Comparison of ENCODE assay signal across 10 mouse cellular contexts in the genomic region with DNA sequence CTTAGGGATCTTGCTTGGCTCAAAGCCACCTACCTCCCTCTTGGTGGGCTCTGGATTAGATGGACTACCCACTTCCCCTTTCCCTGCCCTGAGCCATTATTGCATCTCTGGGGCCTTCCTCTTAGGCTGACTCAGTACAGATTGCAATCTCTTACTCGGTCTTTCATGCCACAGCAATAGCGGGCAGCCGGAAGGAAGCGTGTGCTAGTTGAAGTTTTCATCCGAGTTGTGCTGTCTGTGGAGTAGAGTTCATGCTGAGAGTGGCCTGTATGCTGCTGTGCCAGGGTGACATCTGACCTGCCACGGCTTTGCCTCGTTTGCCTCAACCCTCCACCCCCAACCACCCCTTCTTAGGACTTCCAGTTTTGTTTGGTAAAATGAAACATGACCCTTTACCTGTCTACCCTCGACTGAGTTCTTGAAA. TPM values are rescaled to one million over a fixed set of nuclear protein-coding genes. Genes with fewer than 3 reads are reported as not detected.
DNase-seq lines count a peak whose midpoint lies in the region; ATAC-seq and TF ChIP-seq lines count a peak whose summit lies in the region.
"Had no signal": no experiment of that assay in that cellular context is flagged by ENCODE, and none has a peak within 500 bp of the region (broad histone marks: within the 10 kb centered on the region; RNA-seq: fewer than 3 reads in every experiment).

No protein-coding gene starts in this region.

- H3K27me3 ChIP-seq in lung, embryonic 14.5 days (ENCODE audit: insufficient read depth, low read length), result no peaks in the 10 kb centered on the region
- peaks cover 36% of the 10 kb centered on the region for H3K27me3 ChIP-seq in forebrain, embryonic 12.5 days
- peaks cover 20% of the 10 kb centered on the region for H3K27me3 ChIP-seq in hindbrain, embryonic 14.5 days (ENCODE audit: control insufficient read depth, insufficient read depth, low read length)
- H3K27me3 ChIP-seq: lung, embryonic 15.5 days; stomach, embryonic 15.5 days had no signal

- H3K9me3 ChIP-seq in lung, embryonic 14.5 days (ENCODE audit: low read depth, low read length), result no peaks in the 10 kb centered on the region
- H3K9me3 ChIP-seq in forebrain, embryonic 12.5 days, result no peaks in the 10 kb centered on the region
- no peaks in the 10 kb centered on the region for H3K9me3 ChIP-seq in hindbrain, embryonic 14.5 days (ENCODE audit: control insufficient read depth, low read length)
- H3K9me3 ChIP-seq: lung, embryonic 15.5 days; stomach, embryonic 15.5 days had no signal

- H3K4me1 ChIP-seq in lung, embryonic 14.5 days (ENCODE audit: insufficient read depth), result no peaks in the 10 kb centered on the region
- peaks cover 11% of the 10 kb centered on the region for H3K4me1 ChIP-seq in lung, adult 2 months (ENCODE audit: control insufficient read depth, insufficient read depth, low read length)
- H3K4me1 ChIP-seq in forebrain, embryonic 12.5 days, result peaks cover 16% of the 10 kb centered on the region
- 0 out of 2 replicates have a peak, but pooled peaks cover 3% of the 10 kb centered on the region for H3K4me1 ChIP-seq in hindbrain, embryonic 14.5 days (replicated peaks; ENCODE audit: control insufficient read depth, insufficient read depth, low read length)

- no peak for ATAC-seq in lung, embryonic 14.5 days (ENCODE audit: insufficient read depth)
- peak; percentile 79 to 86 for ATAC-seq in hematopoietic stem cell, adult 5-6 weeks (replicated peaks in 1 of 2; ENCODE audit: insufficient read depth in 1 of 2, low FRiP score in 2 of 2, low TSS enrichment in 1 of 2, low read depth in 1 of 2, poor library complexity in 2 of 2, severe bottlenecking in 2 of 2)
- no peak for ATAC-seq in forebrain, embryonic 12.5 days (ENCODE audit: low FRiP score)
- ATAC-seq in hindbrain, embryonic 14.5 days (ENCODE audit: low FRiP score), result no peak

- H3K27ac ChIP-seq in lung, embryonic 14.5 days (ENCODE audit: low read depth), result no peak overlapping the region
- H3K27ac ChIP-seq in forebrain, embryonic 12.5 days, result no peak overlapping the region
- no peak overlapping the region for H3K27ac ChIP-seq in hindbrain, embryonic 14.5 days
- H3K27ac ChIP-seq: lung, embryonic 15.5 days; stomach, embryonic 15.5 days had no signal

- no peak for TF ChIP-seq POLR2A in lung, adult 2 months (IDR thresholded peaks at IDR 0.05; ENCODE audit: borderline replicate concordance, extremely low read depth, low read depth, low read length)

- no peak overlapping the region for H3K4me3 ChIP-seq in lung, embryonic 14.5 days (ENCODE audit: low read depth, low read length)
- no peak overlapping the region for H3K4me3 ChIP-seq in lung, adult 2 months (replicated peaks; ENCODE audit: extremely low read depth, low read depth, low read length)
- H3K4me3 ChIP-seq in forebrain, embryonic 12.5 days (replicated peaks), result no peak overlapping the region
- H3K4me3 ChIP-seq in hindbrain, embryonic 14.5 days (replicated peaks; ENCODE audit: low read length), result no peak overlapping the region
- H3K4me3 ChIP-seq: lung, embryonic 15.5 days; stomach, embryonic 15.5 days had no signal

- peak; percentile 13 for DNase-seq in lung, embryonic 14.5 days
- DNase-seq in lung, adult 2 months, result no peak
- DNase-seq in lung, postnatal 10 days, result peak; percentile 23
- DNase-seq in thymus, postnatal 25 days, result peak; percentile 53
- no peak for DNase-seq in right cerebral cortex, postnatal 14 days
- no peak for DNase-seq in hindbrain, embryonic 14.5 days (ENCODE audit: low spot score)

- no peak overlapping the region for H3K9ac ChIP-seq in lung, embryonic 14.5 days
- H3K9ac ChIP-seq in forebrain, embryonic 12.5 days, result no peak overlapping the region
- H3K9ac ChIP-seq in hindbrain, embryonic 14.5 days, result no peak overlapping the region
- H3K9ac ChIP-seq: lung, embryonic 15.5 days; stomach, embryonic 15.5 days had no signal

- TF ChIP-seq CTCF in lung, embryonic 14.5 days (IDR thresholded peaks at IDR 0.05; ENCODE audit: low read depth), result no peak
- TF ChIP-seq CTCF in lung, adult 2 months (IDR thresholded peaks at IDR 0.05; ENCODE audit: insufficient read depth, low read length), result no peak

- H3K36me3 ChIP-seq in lung, embryonic 14.5 days (ENCODE audit: insufficient read depth), result no peaks in the 10 kb centered on the region
- H3K36me3 ChIP-seq in forebrain, embryonic 12.5 days (replicated peaks), result no peaks in the 10 kb centered on the region
- H3K36me3 ChIP-seq in hindbrain, embryonic 14.5 days (replicated peaks; ENCODE audit: control insufficient read depth, insufficient read depth), result no peaks in the 10 kb centered on the region
- H3K36me3 ChIP-seq: lung, embryonic 15.5 days; stomach, embryonic 15.5 days had no signal

- H3K4me2 ChIP-seq in lung, embryonic 14.5 days, result no peak overlapping the region
- no peak overlapping the region for H3K4me2 ChIP-seq in forebrain, embryonic 12.5 days
- no peak overlapping the region for H3K4me2 ChIP-seq in hindbrain, embryonic 14.5 days (replicated peaks)
- H3K4me2 ChIP-seq: lung, embryonic 15.5 days; stomach, embryonic 15.5 days had no signal

- WGBS in lung, embryonic 14.5 days, result 52% methylated on average over 8 of the region's 8 CpGs
- 34% methylated on average over 8 of the region's 8 CpGs for whole genome bisulfite sequencing in lung, adult 2 months
- WGBS in forebrain, embryonic 12.5 days, result 61% methylated on average over 8 of the region's 8 CpGs
- 63% methylated on average over 8 of the region's 8 CpGs for WGBS in hindbrain, embryonic 14.5 days

RNA-seq across cellular contexts. Expression of a gene that starts 5.0 kb away (rescaled TPM):
- 2.2 and 2.5 TPM in 2 replicates for polyA plus RNA-seq in lung, embryonic 14.5 days (2014; fragmentation: Nextera tagmentation; extraction: Ambion mirVana)
- polyA plus RNA-seq in lung, adult 2 months (2012; rRNA removed), result 6.4 and 9.5 TPM in 2 replicates
- total RNA-seq in hematopoietic stem cell, adult 5-6 weeks (2017), result 22.7 and 29.0 TPM in 2 replicates
- polyA plus RNA-seq in forebrain, embryonic 12.5 days (2016; fragmentation: Nextera tagmentation; extraction: Ambion mirVana), result 0.35 and 0.64 TPM in 2 replicates
- polyA plus RNA-seq in hindbrain, embryonic 14.5 days (2014; fragmentation: Nextera tagmentation; extraction: Ambion mirVana), result 1.5 and 1.8 TPM in 2 replicates

RNA-seq across cellular contexts. Expression of a gene that starts 31.8 kb away (rescaled TPM):
- polyA plus RNA-seq in lung, embryonic 14.5 days (2014; fragmentation: Nextera tagmentation; extraction: Ambion mirVana), result 24.5 and 25.1 TPM in 2 replicates
- polyA plus RNA-seq in lung, adult 2 months (2012; rRNA removed), result 24.9 and 36.7 TPM in 2 replicates
- 50.3 and 52.9 TPM in 2 replicates for total RNA-seq in hematopoietic stem cell, adult 5-6 weeks (2017)
- polyA plus RNA-seq in forebrain, embryonic 12.5 days (2016; fragmentation: Nextera tagmentation; extraction: Ambion mirVana), result 25.4 and 26.0 TPM in 2 replicates
- 29.0 and 32.2 TPM in 2 replicates for polyA plus RNA-seq in hindbrain, embryonic 14.5 days (2014; fragmentation: Nextera tagmentation; extraction: Ambion mirVana)

Comparison
In these comparisons a context has a peak if more than half of its experiments do, and no peak if none do; other contexts are left out.
1. DNase-seq: peak in lung, embryonic 14.5 days (single experiment), lung, postnatal 10 days (single experiment) and thymus, postnatal 25 days (single experiment); none in lung, adult 2 months (single experiment), right cerebral cortex, postnatal 14 days (single experiment) and hindbrain, embryonic 14.5 days (single experiment).
2. ATAC-seq: peak in hematopoietic stem cell, adult 5-6 weeks (2 of 2); none in lung, embryonic 14.5 days (single experiment), forebrain, embryonic 12.5 days (single experiment) and hindbrain, embryonic 14.5 days (single experiment).